Mouse (Mus musculus) kidney, postnatal 4 days (tissue): ENCODE results near the gene Xpa.
A peak's percentile ranks its signal among the peaks of the same experiment; 100 is the strongest.

ENCODE experiments used
- DNase-seq, 2 experiments: peaks; one replicate each; pipeline ENCODE4 v3.0.0; 2021; ENCODE audit warnings: mixed read lengths in 2 of 2

Gene Xpa

DNA sequence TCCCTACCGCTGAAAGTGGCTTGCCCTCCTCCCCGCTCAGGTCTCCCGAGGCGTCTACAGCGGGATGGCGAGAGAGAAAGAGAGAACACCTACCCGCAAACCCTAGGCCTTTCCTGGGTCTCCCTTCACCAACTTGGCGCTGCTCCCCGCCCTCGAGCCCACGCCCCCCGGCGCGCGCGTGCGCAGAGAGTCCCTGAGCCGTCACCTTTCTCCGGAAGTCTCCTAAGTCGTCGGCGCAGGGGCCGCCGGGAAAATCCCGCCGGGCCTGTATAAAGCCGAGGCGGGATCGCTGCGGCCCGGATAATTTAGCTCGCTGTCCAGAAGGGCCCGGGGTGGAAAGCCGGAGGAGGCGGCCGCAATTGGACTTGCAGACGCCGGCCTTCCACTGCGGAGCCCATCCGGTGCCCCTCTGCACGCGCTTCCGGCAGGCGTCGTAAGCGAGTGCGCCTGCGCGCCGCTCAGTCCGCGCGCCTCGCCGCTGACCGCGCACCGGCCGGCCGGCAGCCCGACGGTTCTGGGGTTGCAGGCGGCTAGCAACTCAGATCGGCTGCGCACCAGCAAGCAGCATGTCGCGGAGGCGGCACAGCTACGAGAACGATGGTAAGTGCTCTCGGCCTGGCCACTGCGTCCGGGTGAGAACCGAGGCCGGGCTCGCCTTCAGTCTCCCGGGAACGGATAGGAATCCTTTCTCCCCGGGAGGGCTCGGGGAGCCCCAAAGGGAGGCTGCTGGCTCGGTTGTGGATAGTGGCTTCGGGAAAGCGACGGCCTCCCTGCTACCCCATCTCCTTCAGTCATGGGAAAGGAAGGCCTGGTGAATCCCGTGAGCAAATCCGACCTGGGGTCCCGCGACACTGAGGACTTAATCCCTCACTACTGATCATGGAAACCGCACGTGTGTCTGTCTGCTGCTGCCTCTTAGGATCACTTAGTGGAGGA lies 57.6 kb downstream of the Xpa start, which contains the start of the genes Ncbp1 and Tstd2:
Ncbp1 (plus strand) TSS at position 327 of the 936 bp plus-strand sequence.
Tstd2 (minus strand) TSS at position 408 of the 936 bp plus-strand sequence.
- DNase-seq, result peak; percentile 94 to 96

DNA sequence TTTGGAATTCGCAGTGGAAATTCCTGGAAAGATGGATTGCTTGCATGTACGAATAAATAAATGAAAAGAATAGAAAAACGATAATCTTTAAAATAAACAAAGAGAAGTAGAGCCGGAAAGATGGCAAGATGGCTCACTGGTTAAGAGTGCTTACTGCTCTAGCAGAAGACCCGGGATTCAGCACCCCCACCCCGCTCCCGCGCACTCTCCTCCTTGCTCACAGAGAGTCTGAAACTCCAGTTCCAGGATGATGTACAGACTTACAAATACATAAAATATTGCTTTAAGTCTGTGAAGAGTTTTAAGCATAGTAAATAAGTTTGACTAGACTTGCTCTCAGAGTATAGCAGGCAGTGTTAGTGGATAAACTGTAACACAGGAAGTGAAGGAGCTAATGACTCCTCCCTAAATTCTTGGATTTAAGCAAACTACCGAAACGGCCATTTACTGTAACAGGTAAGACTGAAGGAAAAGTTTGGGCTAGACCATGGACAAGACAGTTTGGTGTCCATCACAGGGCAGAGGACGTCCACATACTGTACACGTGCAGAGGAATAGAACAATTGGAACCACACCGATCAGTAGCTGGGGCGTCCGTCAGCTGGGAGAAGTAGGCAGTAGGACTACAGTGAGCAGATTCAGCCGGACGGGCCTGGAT lies 58.4 kb downstream of the Xpa start:
- peak; percentile 41 to 60 for DNase-seq

DNA sequence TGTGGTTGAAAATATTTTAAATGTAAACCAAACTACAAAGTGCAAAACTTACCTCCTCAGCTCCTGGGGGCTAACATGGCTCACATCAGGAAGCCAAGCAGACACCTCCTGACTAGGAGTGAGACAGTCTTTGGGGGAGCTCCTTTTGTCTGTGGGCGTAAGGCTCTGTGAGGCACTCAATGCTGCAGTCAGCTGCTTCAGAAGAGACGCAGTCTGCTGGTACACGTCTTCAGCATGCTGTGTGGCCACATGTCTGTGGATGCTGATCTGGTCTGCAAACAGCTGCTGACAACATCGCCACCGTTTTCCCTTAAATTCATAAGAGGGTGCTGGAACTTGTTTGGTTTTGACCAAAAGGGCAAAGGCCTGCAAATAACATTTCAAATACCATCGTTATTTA lies 64.3 kb downstream of the Xpa start:
- DNase-seq, result no peak

DNA sequence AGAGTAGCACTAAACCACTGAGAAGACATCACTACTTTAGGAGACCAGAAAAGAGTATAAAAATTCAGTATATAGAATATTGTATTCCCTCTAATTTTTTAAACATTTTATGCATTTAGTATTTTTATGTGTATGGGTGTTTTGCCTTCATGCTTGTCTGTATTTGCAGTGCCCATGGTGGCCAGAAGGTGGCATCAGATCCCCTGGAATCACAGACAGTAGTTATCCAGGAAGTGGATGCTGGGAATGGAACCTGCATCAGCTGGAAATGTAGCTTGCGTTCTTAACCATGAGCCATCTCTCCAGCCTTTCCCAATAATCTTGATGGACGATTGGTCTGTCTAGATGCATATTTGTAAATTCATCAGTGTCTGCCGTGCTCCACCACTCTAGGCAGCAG lies 65.9 kb downstream of the Xpa start:
- DNase-seq, result peak; percentile 70 to 76

DNA sequence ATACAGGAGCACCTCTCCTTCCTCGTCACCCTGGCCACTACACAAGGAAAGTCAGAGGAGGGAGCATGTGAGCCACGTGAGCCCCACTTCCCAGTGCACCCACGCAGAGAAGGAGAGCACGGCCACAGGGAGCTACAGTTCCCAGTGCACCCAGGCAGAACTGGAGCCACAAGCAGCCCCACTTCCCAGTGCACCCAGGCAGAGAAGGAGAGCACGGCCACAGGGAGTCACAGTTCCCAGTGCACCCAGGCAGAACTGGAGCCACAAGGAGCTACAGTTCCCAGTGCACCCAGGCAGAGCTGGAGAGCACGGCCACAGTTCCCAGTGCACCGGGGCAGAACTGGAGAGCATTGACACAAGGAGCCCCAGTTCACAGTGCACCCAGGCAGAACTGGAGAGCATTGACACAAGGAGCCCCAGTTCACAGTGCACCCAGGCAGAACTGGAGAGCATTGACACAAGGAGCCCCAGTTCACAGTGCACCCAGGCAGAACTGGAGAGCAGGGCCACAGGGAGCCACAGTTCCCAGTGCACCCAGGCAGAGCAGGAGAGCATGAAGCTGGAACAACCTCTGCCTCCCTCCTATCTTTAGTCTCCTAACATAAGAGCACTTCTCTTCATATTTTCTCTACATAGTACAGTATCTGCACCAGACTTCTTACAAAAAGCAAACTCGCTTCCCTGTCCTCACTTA lies 66.7 kb downstream of the Xpa start:
- DNase-seq, result peak; percentile 55 to 66

DNA sequence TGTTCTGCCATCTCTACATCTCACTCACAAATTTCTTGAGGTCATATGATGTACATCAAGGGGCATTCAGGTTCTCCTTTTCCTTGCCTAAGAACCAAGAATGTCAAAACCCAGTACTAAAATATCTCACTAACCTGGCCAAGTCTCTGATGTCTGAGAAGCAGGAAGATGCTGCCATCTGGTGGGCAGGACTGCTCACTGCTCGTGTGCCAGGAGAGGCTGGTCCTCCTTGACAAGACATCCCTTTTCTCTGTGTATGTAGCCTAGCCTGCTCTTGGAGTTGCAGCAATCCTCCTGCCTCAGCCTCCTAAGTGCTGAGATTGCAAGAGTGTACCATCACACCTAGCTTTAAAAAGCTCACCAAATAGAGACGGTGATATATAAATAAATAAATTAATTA lies 69.6 kb downstream of the Xpa start:
- peak; percentile 81 to 86 for DNase-seq

- no peak for DNase-seq
Observed at GRCm38 (mm10) chr4:46123358-46123757, 72.8 kb downstream of the Xpa start.

GRCm38 (mm10) chr4:46120767-46121166 lies 75.3 kb downstream of the Xpa start:
- no peak for DNase-seq

GRCm38 (mm10) chr4:46119514-46120094 lies 76.5 kb downstream of the Xpa start:
- no peak for DNase-seq

DNA sequence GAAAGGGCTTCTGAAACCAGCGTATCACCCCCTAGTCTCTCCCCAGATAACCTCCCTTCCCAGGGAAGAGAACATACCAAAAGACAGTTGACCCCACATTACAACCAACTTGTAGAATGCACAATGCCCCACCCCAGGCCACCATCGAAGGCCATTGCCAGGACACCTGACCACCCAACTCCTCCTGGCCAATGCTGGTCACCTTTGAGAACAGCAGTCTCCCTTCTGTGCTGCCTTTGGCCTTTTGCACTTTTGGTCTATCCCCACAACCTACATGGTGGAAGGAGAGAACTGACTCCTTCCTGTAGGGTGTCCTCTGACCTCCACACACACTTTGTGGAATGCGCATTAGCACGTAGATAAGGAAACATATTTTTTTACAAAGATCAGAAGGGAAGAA lies 78.6 kb downstream of the Xpa start:
- no peak for DNase-seq

GRCm38 (mm10) chr4:46116544-46117175 lies 79.5 kb downstream of the Xpa start:
- no peak for DNase-seq

GRCm38 (mm10) chr4:46115308-46115707 lies 80.8 kb downstream of the Xpa start:
- DNase-seq, result no peak

- DNase-seq, result peak in 1 of 2 experiments; percentile 11
Observed at GRCm38 (mm10) chr4:46111361-46111760, 84.8 kb downstream of the Xpa start.

- DNase-seq, result no peak
Observed at GRCm38 (mm10) chr4:46110084-46110483, 86.0 kb downstream of the Xpa start.
